Mouse (Mus musculus): ENCODE results near the gene Gm49673.
"Not testable (repeated sequence)": the region's sequence is repeated elsewhere in the genome, so short reads cannot be mapped to it uniquely, and the experiment has no call there.

- TF ChIP-seq CTCF (conservative IDR thresholded peaks at IDR 0.05; ENCODE audit: low read length); POU5F1 (IDR thresholded peaks at IDR 0.05; ENCODE audit: borderline replicate concordance, low read length); NANOG (IDR thresholded peaks at IDR 0.05; ENCODE audit: borderline replicate concordance, low read length): not testable (repeated sequence)
These were observed at the start of gene Gm49673, which contains the start of gene Rnaset2a for GRCm38 (mm10) chr17:8147439-8148316.
